Mouse (Mus musculus) spleen, postnatal 14 days (tissue): ENCODE data around the gene Cd82.

Experiments used
- DNase-seq, 2 experiments: peaks; one replicate each; pipeline ENCODE4 v3.0.0; 2021 to 2022; ENCODE audit warnings: low spot score in 2 of 2

Gene Cd82

GRCm38 (mm10) chr2:93462760-93463159 is at the start of gene Cd82:
Cd82 (minus strand) TSS chr2:93463140.
- peak; percentile 60 to 65 for DNase-seq

- DNase-seq, result no peak
These were observed 49.2 kb upstream of the Cd82 start for GRCm38 (mm10) chr2:93512130-93512529.

GRCm38 (mm10) chr2:93510839-93511238 is 47.9 kb upstream of the Cd82 start:
- DNase-seq, result no peak

GRCm38 (mm10) chr2:93509777-93510750 is 47.1 kb upstream of the Cd82 start:
- DNase-seq, result no peak

GRCm38 (mm10) chr2:93505091-93505490 is 42.2 kb upstream of the Cd82 start:
- DNase-seq, result no peak

GRCm38 (mm10) chr2:93503353-93503752 is 40.4 kb upstream of the Cd82 start:
- no peak for DNase-seq

GRCm38 (mm10) chr2:93501303-93501702 is 38.4 kb upstream of the Cd82 start:
- DNase-seq, result no peak

GRCm38 (mm10) chr2:93497221-93497620 is 34.3 kb upstream of the Cd82 start:
- no peak for DNase-seq

GRCm38 (mm10) chr2:93495170-93495569 is 32.2 kb upstream of the Cd82 start:
- no peak for DNase-seq

GRCm38 (mm10) chr2:93493541-93493940 is 30.6 kb upstream of the Cd82 start:
- DNase-seq, result no peak

- no peak for DNase-seq
These were observed 27.6 kb upstream of the Cd82 start for GRCm38 (mm10) chr2:93490516-93490915.

GRCm38 (mm10) chr2:93488911-93489587 is 26.1 kb upstream of the Cd82 start:
- no peak for DNase-seq

- no peak for DNase-seq
These were observed 22.5 kb upstream of the Cd82 start for GRCm38 (mm10) chr2:93485459-93485858.

GRCm38 (mm10) chr2:93482036-93482644 is 19.2 kb upstream of the Cd82 start:
- DNase-seq, result no peak

- no peak for DNase-seq
These were observed 15.8 kb upstream of the Cd82 start for GRCm38 (mm10) chr2:93478744-93479143.

GRCm38 (mm10) chr2:93477519-93477918 is 14.6 kb upstream of the Cd82 start:
- DNase-seq, result peak in 1 of 2 experiments; percentile 48

- no peak for DNase-seq
These were observed 13.5 kb upstream of the Cd82 start for GRCm38 (mm10) chr2:93476487-93476886.

GRCm38 (mm10) chr2:93475040-93475439 is 12.1 kb upstream of the Cd82 start:
- peak; percentile 64 to 75 for DNase-seq

GRCm38 (mm10) chr2:93473915-93474314 is 11.0 kb upstream of the Cd82 start:
- DNase-seq, result no peak

GRCm38 (mm10) chr2:93470849-93471576 is 8.1 kb upstream of the Cd82 start:
- peak; percentile 70 to 82 for DNase-seq

- no peak for DNase-seq
These were observed 7.2 kb upstream of the Cd82 start for GRCm38 (mm10) chr2:93470127-93470526.

GRCm38 (mm10) chr2:93469118-93469517 is 6.2 kb upstream of the Cd82 start:
- peak; percentile 52 to 54 for DNase-seq
